Mouse (Mus musculus) retina, embryonic 14.5 days (tissue): Measurements from ENCODE around the gene Alg11.

Experiments used
- DNase-seq: peaks from one replicate; pipeline ENCODE4 v3.0.0-alpha.2; 2015; ENCODE audit warnings: low spot score

The Alg11 gene

GRCm38 (mm10) chr8:22060446-22060889 lies at the start of gene Alg11:
Gene Alg11 (plus strand): TSS chr8:22060721.
- peak; percentile 99 for DNase-seq

- DNase-seq, result peak; percentile 55
These were observed 47.4 kb upstream of the Alg11 start for GRCm38 (mm10) chr8:22013034-22013707.

DNA sequence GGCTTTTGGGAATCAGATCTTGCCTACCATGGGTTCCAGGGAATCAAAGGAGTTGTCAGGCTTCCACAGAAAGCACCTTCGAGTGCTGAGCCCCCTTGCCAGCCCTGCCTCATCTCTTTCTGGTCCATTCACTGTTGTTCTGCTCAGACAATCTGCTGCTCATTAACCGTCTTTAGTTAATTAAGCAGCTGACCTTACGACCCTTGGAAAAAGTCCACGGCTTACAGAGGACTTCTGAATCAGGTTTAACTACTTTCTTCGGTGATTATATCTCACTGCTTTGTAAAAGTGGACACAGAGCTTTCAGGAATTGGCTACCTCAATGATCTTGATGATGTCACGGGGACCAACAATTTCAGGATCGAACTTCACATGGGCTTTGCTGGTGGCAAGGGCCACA lies 42.8 kb upstream of the Alg11 start:
- DNase-seq, result no peak

GRCm38 (mm10) chr8:22019498-22019897 lies 41.0 kb upstream of the Alg11 start:
- no peak for DNase-seq

DNA sequence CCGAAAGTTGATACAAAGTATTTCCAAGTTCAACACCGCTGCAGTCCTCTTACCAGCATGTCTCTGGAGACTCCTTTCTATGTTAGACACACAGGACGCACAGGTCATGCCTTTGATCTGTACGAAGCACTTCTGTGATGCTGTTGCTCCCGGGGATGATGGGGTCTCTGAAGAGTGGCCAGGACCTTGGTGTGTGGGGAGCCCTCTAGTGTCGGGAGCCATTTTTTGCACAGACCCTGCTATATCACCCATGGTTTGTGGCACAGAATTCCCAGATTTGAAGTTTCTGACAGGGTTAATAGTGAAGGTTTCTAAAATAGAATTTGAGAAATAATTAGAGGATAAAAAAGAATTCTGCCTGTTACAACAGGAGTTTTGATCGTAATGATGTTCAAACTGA lies 38.3 kb upstream of the Alg11 start:
- DNase-seq, result peak; percentile 36

- no peak for DNase-seq
These were observed 35.3 kb upstream of the Alg11 start for GRCm38 (mm10) chr8:22025241-22025640.

- DNase-seq, result no peak
These were observed 31.5 kb upstream of the Alg11 start for GRCm38 (mm10) chr8:22028973-22029372.

DNA sequence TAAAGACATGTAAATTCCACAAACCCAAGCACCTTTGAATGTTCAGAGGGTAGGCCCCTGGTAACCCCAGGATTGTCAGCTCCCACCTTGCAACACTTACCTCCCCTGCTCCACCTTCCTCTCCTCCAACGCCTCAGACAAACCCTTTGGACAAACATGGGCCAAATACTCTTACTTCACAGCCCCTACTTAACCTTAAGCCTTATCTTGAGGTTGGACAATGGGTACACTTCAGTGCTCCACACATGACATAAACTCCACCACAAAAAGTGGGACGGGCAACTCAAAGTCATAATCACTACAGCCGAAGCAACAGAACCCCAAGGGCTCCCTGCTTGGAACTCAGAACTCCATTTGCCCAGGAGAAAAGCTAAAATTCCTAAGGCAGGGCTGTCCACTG lies 29.5 kb upstream of the Alg11 start:
- no peak for DNase-seq

GRCm38 (mm10) chr8:22036137-22036536 lies 24.4 kb upstream of the Alg11 start:
- no peak for DNase-seq

DNA sequence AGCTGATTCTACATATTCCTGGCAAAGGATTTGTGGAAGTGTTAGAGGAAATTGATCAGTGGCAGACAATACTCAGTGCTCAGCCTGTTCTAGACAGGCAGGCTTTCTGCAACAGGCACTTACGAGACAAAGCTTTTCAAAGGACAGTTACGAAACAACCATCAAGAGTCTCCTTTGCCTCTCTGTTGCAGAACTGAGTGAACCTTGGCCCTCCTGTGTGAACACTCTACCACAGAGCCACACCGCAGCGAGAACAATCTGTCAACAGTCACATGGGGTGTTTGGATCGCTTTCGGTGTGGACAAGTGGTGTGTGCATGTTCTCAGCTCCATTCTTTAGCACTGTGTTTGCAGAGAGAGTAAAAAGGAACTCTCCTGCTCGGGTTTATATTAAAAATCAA lies 23.5 kb upstream of the Alg11 start:
- DNase-seq, result no peak

DNA sequence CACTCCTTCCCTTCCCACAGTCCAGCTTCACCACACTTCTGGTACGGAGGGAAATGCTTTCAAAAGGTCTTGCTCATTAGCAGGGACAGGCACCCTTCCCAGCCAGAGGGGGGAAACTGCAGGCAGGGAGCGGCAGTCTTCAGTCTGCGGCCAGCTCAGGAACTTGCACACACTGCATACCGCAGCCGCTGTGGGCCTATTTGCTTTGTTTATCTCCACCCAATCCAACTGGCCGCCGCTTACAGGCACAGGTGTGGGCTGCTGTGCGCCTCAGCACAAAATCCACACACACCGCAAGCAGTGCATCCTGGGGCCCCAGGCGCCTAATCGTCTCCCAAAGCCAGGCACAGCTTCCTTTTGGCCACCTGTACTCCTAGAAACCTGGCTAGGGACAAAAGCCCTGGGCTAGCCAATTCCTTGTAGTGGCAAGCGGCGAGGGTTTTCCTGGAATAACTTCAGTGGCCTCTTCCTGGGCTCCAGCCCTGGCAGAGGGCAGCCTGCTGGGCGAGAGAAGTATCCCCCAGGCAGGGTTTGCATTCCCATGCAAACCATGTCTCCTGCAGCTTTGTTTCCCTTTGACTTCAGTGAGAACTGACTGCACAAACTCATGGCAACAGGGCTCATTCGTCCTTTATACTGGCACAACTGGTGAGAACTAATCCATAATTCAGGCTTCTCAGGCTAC lies 20.9 kb upstream of the Alg11 start:
- DNase-seq, result no peak

- DNase-seq, result peak; percentile 28
These were observed 20.4 kb upstream of the Alg11 start for GRCm38 (mm10) chr8:22040153-22040509.

- DNase-seq, result no peak
These were observed 18.0 kb upstream of the Alg11 start for GRCm38 (mm10) chr8:22042515-22042914.

DNA sequence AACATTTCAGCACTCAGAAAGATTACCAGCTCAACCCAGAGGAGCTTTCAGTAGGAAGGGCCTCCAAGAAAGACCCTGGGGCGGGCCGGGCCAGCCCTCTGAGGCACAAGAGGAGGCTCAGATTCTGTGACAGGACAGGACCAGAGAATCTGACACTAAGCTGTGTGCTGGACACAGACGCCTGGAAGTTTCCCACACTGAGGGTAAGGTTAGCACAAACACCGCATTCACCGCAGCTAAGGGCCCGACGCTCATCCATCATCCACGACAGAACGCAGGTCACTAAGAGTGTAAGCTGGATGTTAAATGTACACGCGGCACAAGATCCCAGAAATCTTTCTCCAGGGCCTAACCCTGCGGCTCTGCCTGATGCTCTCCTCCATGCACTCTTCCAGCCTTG lies 16.8 kb upstream of the Alg11 start:
- DNase-seq, result no peak

DNA sequence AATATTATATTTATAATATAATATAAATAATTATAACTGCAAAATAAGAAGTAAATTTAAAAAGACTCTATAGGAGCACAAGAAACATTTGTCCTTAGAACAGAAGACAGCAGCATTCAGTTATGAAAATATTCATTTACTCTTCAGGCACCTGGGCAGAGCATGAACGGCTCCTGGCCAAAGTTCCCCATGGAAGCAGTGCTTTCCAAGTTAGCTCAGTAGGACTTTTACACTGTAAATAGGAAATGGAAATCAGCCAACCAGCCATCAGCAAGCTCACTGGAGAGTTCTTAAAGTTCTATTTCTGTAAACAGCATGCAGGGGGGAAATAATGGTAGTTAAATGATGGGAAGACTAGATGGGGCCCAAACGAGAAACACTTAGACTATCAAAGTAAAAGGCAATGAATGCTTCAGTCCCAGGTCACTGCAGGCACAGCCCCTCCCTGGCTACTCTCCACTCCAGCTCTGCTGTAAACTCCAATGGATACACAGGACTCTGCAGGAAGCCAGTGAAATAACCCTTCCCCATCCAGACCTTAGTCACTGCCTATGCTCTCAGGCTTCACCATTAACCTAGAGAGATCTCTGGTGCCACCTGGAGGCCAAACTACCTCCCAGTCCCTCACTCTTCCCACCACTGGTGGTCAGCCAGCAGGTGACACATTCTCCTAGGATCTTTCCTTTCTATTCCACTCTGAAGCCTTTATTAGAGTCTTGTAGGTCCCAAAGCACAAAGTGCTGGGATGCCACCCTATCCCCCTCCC lies 12.6 kb upstream of the Alg11 start:
- peak; percentile 80 for DNase-seq

DNA sequence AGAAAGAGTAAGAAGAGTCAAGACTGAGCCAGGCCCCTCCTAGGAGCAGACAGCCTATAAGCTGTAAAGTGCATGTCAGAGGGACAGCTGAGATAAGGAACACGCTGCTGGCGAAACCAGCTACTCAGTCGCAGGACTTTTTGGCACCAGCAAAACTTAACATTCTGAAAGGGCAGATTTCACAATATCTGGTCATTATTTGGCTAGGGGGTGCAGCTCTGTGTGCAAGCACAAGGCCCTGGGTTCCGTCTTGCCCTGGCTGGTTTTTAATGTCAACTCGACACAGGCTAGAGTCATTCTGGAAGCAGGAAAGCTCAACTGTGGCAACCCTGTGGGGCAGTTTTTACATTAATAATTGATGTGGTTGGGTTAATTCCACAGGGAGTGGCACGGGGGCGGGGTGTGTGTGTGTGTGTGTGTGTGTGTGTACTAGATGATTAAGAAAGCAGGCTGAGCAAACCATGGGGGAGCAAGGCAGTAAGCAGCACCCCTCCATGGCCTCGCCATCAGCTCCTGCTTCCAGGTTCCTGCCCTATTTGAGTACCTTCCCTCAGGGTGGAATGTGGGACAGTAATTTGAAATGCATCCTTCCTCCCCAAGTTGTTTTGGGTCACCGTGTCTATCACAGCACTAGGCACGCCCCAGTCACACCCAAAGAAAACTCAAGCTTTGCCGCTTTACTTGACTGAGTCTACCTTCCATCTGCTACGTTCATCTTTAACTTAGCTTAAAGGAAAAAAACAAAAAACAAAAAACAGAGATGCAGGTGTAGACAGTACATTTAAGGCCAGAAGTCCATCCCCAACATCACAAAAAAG lies 5.6 kb upstream of the Alg11 start:
- DNase-seq, result no peak

- DNase-seq, result no peak
These were observed 5.0 kb upstream of the Alg11 start for GRCm38 (mm10) chr8:22055492-22055877.

DNA sequence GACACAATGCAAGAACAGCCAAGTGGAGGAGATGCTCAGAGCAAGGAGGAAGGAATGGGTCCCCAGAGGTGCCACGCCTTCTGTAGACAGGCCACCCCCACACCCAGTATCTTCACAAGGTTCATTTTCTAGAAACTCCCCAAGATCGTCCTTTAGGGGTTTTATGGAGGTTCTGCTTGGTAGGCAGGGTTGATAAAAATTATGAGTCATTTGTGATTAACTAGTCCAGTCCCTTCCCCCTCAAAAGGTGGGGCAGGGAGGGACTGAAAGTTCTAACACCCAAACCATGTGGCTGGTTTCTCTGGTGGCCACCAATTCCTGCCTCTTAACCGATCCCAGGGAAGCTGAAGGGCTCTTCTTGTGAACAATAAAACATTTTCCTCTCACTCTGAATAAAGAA lies 3.7 kb upstream of the Alg11 start:
- DNase-seq, result no peak

- no peak for DNase-seq
These were observed 2.2 kb upstream of the Alg11 start for GRCm38 (mm10) chr8:22058368-22058767.

DNA sequence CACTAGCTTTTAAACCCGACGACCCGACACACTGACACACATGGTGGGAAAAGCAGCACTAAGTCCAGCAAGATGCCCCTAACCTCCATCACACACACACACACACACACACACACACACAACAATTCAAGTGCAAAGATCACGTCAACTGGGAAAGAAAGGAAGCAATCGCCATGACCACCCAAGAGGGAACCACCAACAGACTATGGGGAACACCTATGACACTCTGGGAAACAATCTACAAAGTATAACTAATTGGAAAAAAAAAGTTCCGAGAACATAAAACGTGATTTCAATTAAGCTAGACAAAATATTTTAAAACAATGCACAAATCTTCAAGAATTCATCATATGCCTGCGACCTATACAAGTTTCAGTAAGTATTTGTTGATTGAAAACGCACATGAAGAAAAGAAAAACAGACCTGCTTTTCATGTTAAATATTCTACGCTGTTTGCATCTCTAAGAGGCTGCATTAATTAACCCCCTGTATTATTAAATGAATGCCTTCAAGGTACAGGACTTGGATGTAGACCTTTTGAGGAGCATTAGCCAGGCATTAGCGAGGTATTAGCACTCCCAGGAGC lies 1.3 kb upstream of the Alg11 start:
- DNase-seq, result peak; percentile 28

- peak; percentile 37 for DNase-seq
These were observed 588 bp upstream of the Alg11 start, which contains the start of gene Atp7b for GRCm38 (mm10) chr8:22059821-22060445. Gene Atp7b (minus strand): TSS chr8:22060305.
